Mouse (Mus musculus) gastrocnemius, postnatal 14 days (tissue): ENCODE results near the gene Nabp2. TPM values are rescaled to one million over a fixed set of nuclear protein-coding genes. Genes with fewer than 3 reads are reported as not detected.

Source experiments
- DNase-seq: peaks from one replicate; pipeline ENCODE4 v3.0.0; 2021; ENCODE audit warnings: mixed read lengths
- intact Hi-C: fragments of 180-260 bp; cut with DNase I; formaldehyde crosslinking; loops from one replicate; pipeline ENCODE4 v1.15.1; 2025; ENCODE audit warnings: low total_unique reads
- microRNA-seq, 2 experiments: library from miRNA; unstranded; fragments of <30 nt; microRNA quantifications; one replicate each; pipeline ENCODE4 v1.2.0; 2021
- total RNA-seq, 2 experiments: library from RNA; stranded (reverse); gene quantifications; 2 replicates each; pipeline ENCODE4 v1.2.3; 2021

Nabp2 gene
- total RNA-seq, 2 experiments from 2014 or later: 48.2 to 51.8 TPM

DNA sequence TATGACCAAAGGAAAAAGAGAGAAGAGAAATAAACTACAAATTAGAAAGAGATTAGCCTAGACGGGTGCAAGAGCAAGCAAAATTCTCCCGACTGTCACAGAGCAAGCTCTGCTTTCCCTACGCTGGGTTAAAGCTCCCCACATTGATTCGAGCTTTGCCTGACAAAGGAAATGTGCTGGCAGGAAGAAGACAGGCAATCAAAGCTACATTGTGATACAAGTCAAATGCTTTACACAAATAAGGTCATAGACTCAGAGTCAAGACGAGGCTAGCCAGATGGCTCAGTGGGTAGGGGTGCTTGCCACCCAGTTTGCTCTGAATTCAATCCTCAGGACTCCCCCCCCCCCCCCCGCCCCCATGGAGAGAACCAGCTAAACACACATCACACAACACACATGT is 41.3 kb downstream of the Nabp2 start:
- intact Hi-C loops: no loop called here

GRCm38 (mm10) chr10:128369599-128369998 is 41.7 kb downstream of the Nabp2 start:
- intact Hi-C loops: loop anchor here (5.0 kb wide), 1 partner anchor 88 kb away; the partner anchor contains the start of gene Smarcc2

More for the DNA sequence above, 41.3 kb downstream of the Nabp2 start:
- DNase-seq: no peak

GRCm38 (mm10) chr10:128369218-128369543 is 42.1 kb downstream of the Nabp2 start:
- no peak for DNase-seq
- intact Hi-C loops: loop anchor here (5.0 kb wide), 1 partner anchor 88 kb away; the partner anchor contains the start of gene Smarcc2

More at GRCm38 (mm10) chr10:128369599-128369998, 41.7 kb downstream of the Nabp2 start:
- DNase-seq: no peak

DNA sequence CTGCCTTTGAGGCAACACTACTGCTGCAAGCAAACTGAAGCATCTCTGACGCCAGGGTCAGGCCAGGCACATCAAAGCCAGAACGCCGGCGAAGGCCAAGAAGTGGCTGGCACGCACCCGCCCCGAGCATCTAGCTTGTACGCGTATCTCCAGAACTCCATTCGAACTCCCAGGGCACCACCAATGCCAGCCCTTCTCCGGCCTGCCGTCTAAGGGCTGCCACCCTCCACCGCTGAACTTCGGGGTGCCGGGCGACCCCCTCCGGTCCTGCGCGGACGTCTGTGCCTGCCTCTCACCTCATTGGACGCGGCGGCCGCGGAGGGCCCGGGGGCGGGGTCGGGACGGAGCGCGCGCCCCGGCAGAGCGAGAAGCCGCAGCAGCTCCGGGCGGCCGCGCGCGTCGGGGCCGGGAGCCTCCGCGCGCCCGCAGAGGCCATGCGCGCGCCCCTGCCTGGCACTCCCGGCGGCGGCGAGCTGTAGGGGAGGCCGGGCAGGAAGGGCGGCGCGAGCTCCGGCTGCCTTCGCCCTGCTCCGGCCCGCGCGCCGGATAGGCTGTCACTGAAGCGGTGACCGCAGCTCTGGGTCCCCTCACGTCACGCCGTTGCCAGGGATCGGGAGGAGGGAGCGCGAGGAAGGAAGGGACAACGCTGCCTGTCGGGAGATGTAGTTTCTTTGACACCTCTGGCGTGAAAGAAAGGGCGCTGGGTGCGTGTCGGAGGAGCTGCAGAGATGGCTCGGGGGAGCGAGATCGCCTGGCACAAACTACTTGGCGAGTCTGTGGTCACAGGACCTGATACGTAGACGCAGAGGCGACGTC is 42.7 kb downstream of the Nabp2 start, which contains the start of gene Coq10a:
Gene Coq10a, minus strand, starts transcription at position 596 of the 816 bp plus-strand sequence.
- intact Hi-C loops: loop anchor here (5.0 kb wide), 1 partner anchor 89 kb away; the partner anchor contains the start of gene Smarcc2
- DNase-seq: peak; percentile 93

- DNase-seq: no peak
- intact Hi-C loops: loop anchor here (5.0 kb wide), 1 partner anchor 89 kb away; the partner anchor contains the start of gene Smarcc2
Measured at GRCm38 (mm10) chr10:128367899-128368401, 43.3 kb downstream of the Nabp2 start.

DNA sequence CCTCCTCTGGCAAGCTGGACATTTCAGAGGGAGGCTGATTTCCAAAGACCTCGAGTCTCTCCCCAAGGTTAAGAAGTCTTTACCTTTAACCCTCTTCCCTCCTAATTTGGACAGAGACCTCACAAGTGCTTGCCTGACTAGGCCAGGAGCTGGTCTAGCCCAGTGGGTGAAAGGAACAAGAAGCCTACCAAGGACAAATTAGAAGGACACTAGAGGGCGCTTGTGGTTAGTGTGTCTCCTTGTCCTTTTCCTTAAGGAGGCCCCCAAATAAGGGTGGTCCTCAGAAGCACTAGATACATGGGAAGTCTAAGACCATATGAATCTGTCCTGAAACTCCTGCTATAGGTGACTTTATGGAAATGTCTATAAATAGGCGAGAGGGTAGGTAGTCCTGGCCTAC is 48.7 kb downstream of the Nabp2 start:
- intact Hi-C loops: no loop called here

DNA sequence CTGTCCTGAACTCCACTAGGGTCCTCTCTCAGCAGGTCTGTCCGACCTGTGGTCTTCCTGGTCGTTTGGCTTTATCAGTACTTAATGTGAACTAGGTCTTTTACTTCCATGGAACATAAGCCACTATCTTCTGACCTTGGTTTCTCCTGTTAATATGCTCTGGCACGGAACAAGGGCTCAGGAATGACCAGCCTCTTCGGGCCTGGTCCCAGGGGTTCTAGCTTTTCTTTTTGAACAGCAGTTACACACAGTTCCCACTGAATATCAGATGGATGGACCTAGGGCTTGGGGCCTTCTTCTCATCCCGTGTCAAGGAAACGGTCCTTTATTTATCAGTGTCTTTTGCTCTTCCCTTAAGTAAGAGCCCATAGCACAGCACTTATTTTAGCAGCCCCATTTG is 49.5 kb downstream of the Nabp2 start:
- DNase-seq: no peak
- intact Hi-C loops: no loop called here

More for the DNA sequence above, 48.7 kb downstream of the Nabp2 start:
- no peak for DNase-seq

GRCm38 (mm10) chr10:128359226-128359625 is 52.1 kb downstream of the Nabp2 start:
- intact Hi-C loops: no loop called here
- DNase-seq: no peak

- intact Hi-C loops: no loop called here
- DNase-seq: peak; percentile 49
Measured at GRCm38 (mm10) chr10:128358796-128359195, 52.5 kb downstream of the Nabp2 start.

Small RNAs within 50 kb of the gene (microRNA-seq; reads per million reads assigned to microRNA genes)
- gene Gm25361: 0 reads per million in 2 experiments
- 0 reads per million in 2 experiments for gene Gm26308
- 0 to 0.32 reads per million in 2 experiments for gene Mir6914
- 0 to 1.3 reads per million in 2 experiments for gene Mir6915
- 0 to 0.32 reads per million in 2 experiments for gene Mir8105

Other genes with a start within 250 kb of the Nabp2 start
- gene Rbms2, start 231.2 kb downstream of the Nabp2 start, total RNA-seq: 10 to 100 TPM; 55.2 to 57.9 TPM
- gene Gls2, start 217.0 kb downstream of the Nabp2 start, total RNA-seq: 1 to 10 TPM in 1 of 2 experiments, under 1 TPM in 1; 0.88 to 1.1 TPM
- 10 to 100 TPM; 39.3 to 40.6 TPM for gene Spryd4, start 199.7 kb downstream of the Nabp2 start, total RNA-seq
- gene Mip, start 185.7 kb downstream of the Nabp2 start, total RNA-seq: not detected
- 1 to 10 TPM; 3.9 to 5.1 TPM for gene Timeless, start 179.4 kb downstream of the Nabp2 start, total RNA-seq
- not detected for gene Apon, start 157.4 kb downstream of the Nabp2 start, total RNA-seq
- gene Apof, start 142.8 kb downstream of the Nabp2 start, total RNA-seq: not detected
- gene Stat2, start 140.9 kb downstream of the Nabp2 start, total RNA-seq: 1 to 10 TPM; 3.6 to 4.5 TPM
- not detected for gene Il23a, start 112.7 kb downstream of the Nabp2 start, total RNA-seq
- 1 to 10 TPM; 7.4 to 8.2 TPM for gene Pan2, start 108.2 kb downstream of the Nabp2 start, total RNA-seq
- gene Cnpy2, start 89.0 kb downstream of the Nabp2 start, total RNA-seq: 10 to 100 TPM; 47.2 to 55.8 TPM
- 100 to 1,000 TPM; 571 to 668 TPM for gene Cs, start 73.8 kb downstream of the Nabp2 start, total RNA-seq
- 100 to 1,000 TPM; 257 to 331 TPM for gene Coq10a, start 42.5 kb downstream of the Nabp2 start, total RNA-seq
- gene Ankrd52, start 34.4 kb downstream of the Nabp2 start, total RNA-seq: 10 to 100 TPM; 53.7 to 54.8 TPM
- gene Slc39a5, start 10.3 kb downstream of the Nabp2 start, total RNA-seq: not detected
- 10 to 100 TPM; 12.9 to 13.0 TPM for gene Rnf41, start 165 bp upstream of the Nabp2 start, total RNA-seq
- 10 to 100 TPM; 43.4 to 44.6 TPM for gene Smarcc2, start 47.8 kb upstream of the Nabp2 start, total RNA-seq
- gene Myl6, start 82.7 kb upstream of the Nabp2 start, total RNA-seq: 100 to 1,000 TPM; 214 to 276 TPM
- 100 to 1,000 TPM in 1 of 2 experiments, 10 to 100 TPM in 1; 54.6 to 180 TPM for gene Myl6b, start 87.2 kb upstream of the Nabp2 start, total RNA-seq
- 10 to 100 TPM; 21.6 to 24.0 TPM for gene Esyt1, start 114.4 kb upstream of the Nabp2 start, total RNA-seq
- gene Zc3h10, start 136.3 kb upstream of the Nabp2 start, total RNA-seq: 1 to 10 TPM; 5.0 to 6.4 TPM
- gene Rpl41, start 137.8 kb upstream of the Nabp2 start, total RNA-seq: 1,000 to 10,000 TPM; 1,413 to 1,625 TPM
- 10 to 100 TPM; 50.2 to 54.0 TPM for gene Pa2g4, start 154.5 kb upstream of the Nabp2 start, total RNA-seq
- gene Erbb3, start 178.2 kb upstream of the Nabp2 start, total RNA-seq: 1 to 10 TPM; 4.8 to 7.2 TPM
- gene Rps26, start 215.3 kb upstream of the Nabp2 start, total RNA-seq: 100 to 1,000 TPM; 455 to 537 TPM
- gene Ikzf4, start 234.5 kb upstream of the Nabp2 start, total RNA-seq: under 1 TPM; 0.25 to 0.58 TPM